Mouse (Mus musculus): ENCODE measurements around the gene Wwox. TPM values are rescaled to one million over a fixed set of nuclear protein-coding genes. Genes with fewer than 3 reads are reported as not detected.

Wwox gene
- polyA plus RNA-seq, 1 experiment from 2014 or later, result 20.2 TPM

- H3K27me3 ChIP-seq (ENCODE audit: insufficient read depth, low read length), result no peaks in the 10 kb centered on the region
- H3K4me2 ChIP-seq (replicated peaks; ENCODE audit: low read depth, low read length), result no peak overlapping the region
- no peaks in the 10 kb centered on the region for H3K36me3 ChIP-seq (ENCODE audit: insufficient read depth, low read length)
- no peak overlapping the region for H3K27ac ChIP-seq (ENCODE audit: low read length)
- no peaks in the 10 kb centered on the region for H3K9me3 ChIP-seq (ENCODE audit: low read length)
- no peak for ATAC-seq (ENCODE audit: low FRiP score, low TSS enrichment)
- 90% methylated on average over 11 of the region's 11 CpGs for WGBS
- 0 out of 2 replicates have a peak, but pooled peaks cover 3% of the 10 kb centered on the region for H3K4me1 ChIP-seq (ENCODE audit: insufficient read depth, low read length)
- no peak overlapping the region for H3K9ac ChIP-seq (replicated peaks; ENCODE audit: low read length)
- no peak overlapping the region for H3K4me3 ChIP-seq (ENCODE audit: low read length)
Observed at GRCm38 (mm10) chr8:114785834-114786233, 346.4 kb downstream of the Wwox start.

DNA sequence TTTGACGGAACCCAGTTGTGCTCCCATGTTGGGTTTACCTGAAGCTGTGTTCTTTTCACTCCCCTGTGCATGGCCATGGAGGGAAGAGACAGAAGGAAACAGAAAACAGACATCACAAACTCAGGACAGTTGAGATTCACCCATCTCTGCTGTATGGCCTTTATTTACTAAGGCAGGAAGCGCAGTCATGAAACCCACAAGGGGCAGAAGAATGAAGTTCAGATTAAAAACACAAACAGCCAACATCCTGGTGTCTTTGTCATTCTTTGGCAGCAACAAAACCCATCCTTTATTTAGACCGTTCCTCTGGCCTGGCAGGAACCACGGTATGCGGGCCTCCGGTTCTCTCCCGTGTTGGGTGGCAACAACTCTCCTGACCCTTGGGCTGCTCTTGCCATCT is 350.2 kb downstream of the Wwox start:
- H3K36me3 ChIP-seq (ENCODE audit: insufficient read depth, low read length), result no peaks in the 10 kb centered on the region
- WGBS, result 68% methylated on average over 7 of the region's 7 CpGs
- no peaks in the 10 kb centered on the region for H3K9me3 ChIP-seq (ENCODE audit: low read length)

GRCm38 (mm10) chr8:114790754-114791153 is 351.3 kb downstream of the Wwox start:
- H3K27ac ChIP-seq (ENCODE audit: low read length), result no peak overlapping the region
- no peak overlapping the region for H3K4me3 ChIP-seq (ENCODE audit: low read length)
- 25% methylated on average over 7 of the region's 7 CpGs for WGBS
- no peaks in the 10 kb centered on the region for H3K9me3 ChIP-seq (ENCODE audit: low read length)
- H3K4me1 ChIP-seq (ENCODE audit: insufficient read depth, low read length), result peaks cover 11% of the 10 kb centered on the region; the same call in 1 of the 2 replicates
- H3K27me3 ChIP-seq (ENCODE audit: insufficient read depth, low read length), result no peaks in the 10 kb centered on the region
- H3K4me2 ChIP-seq (replicated peaks; ENCODE audit: low read depth, low read length), result no peak overlapping the region
- ATAC-seq (ENCODE audit: low FRiP score, low TSS enrichment), result no peak
- no peaks in the 10 kb centered on the region for H3K36me3 ChIP-seq (ENCODE audit: insufficient read depth, low read length)
- no peak overlapping the region for H3K9ac ChIP-seq (replicated peaks; ENCODE audit: low read length)

More for the DNA sequence above, 350.2 kb downstream of the Wwox start:
- Histone ChIP-seq H3K9ac (replicated peaks; ENCODE audit: low read length) (no peak overlapping the region), H3K27me3 (ENCODE audit: insufficient read depth, low read length) (no peaks in the 10 kb centered on the region), H3K4me1 (ENCODE audit: insufficient read depth, low read length) (peaks cover 11% of the 10 kb centered on the region; the same call in 1 of the 2 replicates), H3K27ac (ENCODE audit: low read length) (no peak overlapping the region), H3K4me2 (replicated peaks; ENCODE audit: low read depth, low read length) (no peak overlapping the region), H3K4me3 (ENCODE audit: low read length) (no peak overlapping the region)
- ATAC-seq (ENCODE audit: low FRiP score, low TSS enrichment), result no peak

GRCm38 (mm10) chr8:114793682-114794081 is 354.2 kb downstream of the Wwox start:
- H3K36me3 ChIP-seq (ENCODE audit: insufficient read depth, low read length), result no peaks in the 10 kb centered on the region
- no peaks in the 10 kb centered on the region for H3K27me3 ChIP-seq (ENCODE audit: insufficient read depth, low read length)
- peak; percentile 71 for ATAC-seq (ENCODE audit: low FRiP score, low TSS enrichment)
- peak overlapping the region; percentile 14; the same call in 1 of the 2 replicates for H3K4me2 ChIP-seq (replicated peaks; ENCODE audit: low read depth, low read length)
- H3K4me1 ChIP-seq (ENCODE audit: insufficient read depth, low read length), result peaks cover 14% of the 10 kb centered on the region; the same call in 1 of the 2 replicates
- H3K9ac ChIP-seq (replicated peaks; ENCODE audit: low read length), result no peak overlapping the region
- no peak overlapping the region for H3K4me3 ChIP-seq (ENCODE audit: low read length)
- H3K27ac ChIP-seq (ENCODE audit: low read length), result no peak overlapping the region
- H3K9me3 ChIP-seq (ENCODE audit: low read length), result no peaks in the 10 kb centered on the region
- WGBS, result 46% methylated on average over 9 of the region's 9 CpGs

DNA sequence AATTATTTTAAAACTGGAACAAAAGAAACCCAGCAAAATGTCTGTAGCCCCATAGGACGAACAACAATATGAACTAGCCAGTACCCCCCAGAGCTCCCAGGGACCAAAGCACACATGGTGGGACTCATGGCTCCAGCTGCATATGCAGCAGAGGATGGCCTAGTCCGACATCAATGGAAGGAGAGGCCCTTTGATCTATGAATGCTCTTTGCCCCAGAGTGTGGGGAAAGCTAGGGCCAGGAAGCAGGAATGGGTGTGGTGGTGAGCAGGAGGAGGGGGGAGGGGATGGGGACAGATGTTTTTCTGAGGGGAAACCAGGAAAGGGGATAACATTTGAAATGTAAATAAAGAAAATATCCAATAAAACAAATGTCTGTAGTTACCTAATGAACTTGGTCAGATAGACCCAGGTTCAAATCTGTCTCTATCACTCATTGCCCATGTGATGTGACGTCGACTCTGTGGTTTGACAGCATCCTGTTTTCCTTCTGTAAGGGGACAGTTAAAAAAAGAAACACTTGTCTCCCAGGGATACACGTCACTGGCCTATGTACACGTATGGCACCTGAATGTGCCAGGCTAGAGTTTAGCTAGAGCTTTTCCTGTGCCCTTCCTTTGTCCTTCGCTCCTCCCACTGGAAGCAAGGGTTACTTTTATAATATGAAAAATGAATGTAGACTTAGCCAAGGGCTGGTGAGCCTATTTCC is 362.1 kb downstream of the Wwox start:
- no peaks in the 10 kb centered on the region for H3K27me3 ChIP-seq (ENCODE audit: insufficient read depth, low read length)
- no peaks in the 10 kb centered on the region for H3K9me3 ChIP-seq (ENCODE audit: low read length)
- no peak overlapping the region for H3K4me2 ChIP-seq (replicated peaks; ENCODE audit: low read depth, low read length)
- no peak overlapping the region for H3K9ac ChIP-seq (replicated peaks; ENCODE audit: low read length)
- no peaks in the 10 kb centered on the region for H3K36me3 ChIP-seq (ENCODE audit: insufficient read depth, low read length)
- H3K4me3 ChIP-seq (ENCODE audit: low read length), result no peak overlapping the region
- no peak overlapping the region for H3K27ac ChIP-seq (ENCODE audit: low read length)
- ATAC-seq (ENCODE audit: low FRiP score, low TSS enrichment), result no peak
- 65% methylated on average over 7 of the region's 7 CpGs for WGBS
- H3K4me1 ChIP-seq (ENCODE audit: insufficient read depth, low read length), result 0 out of 2 replicates have a peak, but pooled peaks cover 3% of the 10 kb centered on the region

DNA sequence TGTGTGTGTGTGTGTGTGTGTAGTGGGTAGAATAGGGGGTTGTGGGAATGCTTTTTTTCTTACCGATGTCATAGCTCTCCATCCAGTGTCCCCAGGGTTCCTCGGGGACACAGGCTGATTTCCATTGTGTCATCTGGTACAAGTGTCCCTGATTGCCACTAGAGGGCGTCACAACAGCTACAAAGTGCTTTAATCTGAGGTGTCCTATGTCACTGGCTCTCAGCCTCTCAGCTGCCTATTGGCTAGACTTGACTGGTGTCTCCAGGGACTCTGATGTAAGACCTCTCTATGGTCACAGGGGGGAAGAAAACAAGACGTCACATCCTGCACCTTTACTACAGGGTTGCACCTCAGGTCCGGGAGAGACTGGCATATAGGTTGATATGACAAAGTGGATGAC is 363.7 kb downstream of the Wwox start:
- Histone ChIP-seq H3K27me3 (ENCODE audit: insufficient read depth, low read length) (no peaks in the 10 kb centered on the region), H3K36me3 (ENCODE audit: insufficient read depth, low read length) (no peaks in the 10 kb centered on the region), H3K9ac (replicated peaks; ENCODE audit: low read length) (no peak overlapping the region), H3K4me3 (ENCODE audit: low read length) (no peak overlapping the region), H3K4me1 (ENCODE audit: insufficient read depth, low read length) (0 out of 2 replicates have a peak, but pooled peaks cover 3% of the 10 kb centered on the region), H3K27ac (ENCODE audit: low read length) (no peak overlapping the region), H3K9me3 (ENCODE audit: low read length) (no peaks in the 10 kb centered on the region), H3K4me2 (replicated peaks; ENCODE audit: low read depth, low read length) (no peak overlapping the region)
- 64% methylated on average over 5 of the region's 5 CpGs for WGBS
- no peak for ATAC-seq (ENCODE audit: low FRiP score, low TSS enrichment)

GRCm38 (mm10) chr8:114806826-114807420 is 367.5 kb downstream of the Wwox start:
- H3K27me3 ChIP-seq (ENCODE audit: insufficient read depth, low read length), result no peaks in the 10 kb centered on the region
- no peaks in the 10 kb centered on the region for H3K9me3 ChIP-seq (ENCODE audit: low read length)
- no peak overlapping the region for H3K9ac ChIP-seq (replicated peaks; ENCODE audit: low read length)
- no peak overlapping the region for H3K4me3 ChIP-seq (ENCODE audit: low read length)
- H3K27ac ChIP-seq (ENCODE audit: low read length), result no peak overlapping the region
- H3K4me2 ChIP-seq (replicated peaks; ENCODE audit: low read depth, low read length), result no peak overlapping the region
- WGBS, result 92% methylated on average over 9 of the region's 9 CpGs
- no peaks in the 10 kb centered on the region for H3K36me3 ChIP-seq (ENCODE audit: insufficient read depth, low read length)
- H3K4me1 ChIP-seq (ENCODE audit: insufficient read depth, low read length), result no peaks in the 10 kb centered on the region
- no peak for ATAC-seq (ENCODE audit: low FRiP score, low TSS enrichment)

DNA sequence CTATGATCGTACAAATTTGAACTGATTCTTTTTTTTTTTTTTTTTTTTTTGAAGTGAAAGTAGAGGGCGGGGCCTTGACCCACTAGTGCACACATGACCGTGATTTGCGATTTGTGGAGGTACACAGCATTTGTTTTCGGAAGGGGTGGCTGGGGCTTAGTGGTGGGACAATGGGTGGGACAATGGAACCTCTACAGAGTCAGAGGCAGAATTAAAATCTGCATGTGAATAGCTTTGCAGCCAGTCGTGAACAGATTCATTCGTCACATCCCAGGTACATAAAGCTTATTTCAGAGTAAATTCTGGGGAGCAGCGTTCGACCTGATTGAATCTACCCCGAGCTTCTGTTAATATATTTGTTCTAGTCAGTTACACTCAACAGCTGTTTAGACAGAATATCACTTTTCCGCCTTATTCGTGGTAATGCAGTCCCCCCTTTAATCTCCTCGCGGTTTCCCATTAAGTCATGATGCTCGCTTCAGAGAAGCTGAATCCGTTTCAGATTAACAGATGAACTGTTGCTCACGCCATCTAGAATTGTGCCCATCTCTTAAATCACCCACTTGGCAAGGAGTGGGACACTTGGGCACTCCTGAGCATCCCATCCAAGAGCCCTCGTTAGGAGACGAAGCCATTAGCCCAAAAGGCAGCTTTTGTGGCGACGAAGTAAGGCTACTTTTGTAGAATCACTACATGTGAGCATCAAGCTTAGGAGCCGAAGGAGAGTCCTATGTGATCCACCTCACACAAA is 368.4 kb downstream of the Wwox start:
- no peaks in the 10 kb centered on the region for H3K27me3 ChIP-seq (ENCODE audit: insufficient read depth, low read length)
- H3K4me2 ChIP-seq (replicated peaks; ENCODE audit: low read depth, low read length), result no peak overlapping the region
- H3K4me3 ChIP-seq (ENCODE audit: low read length), result no peak overlapping the region
- no peak for ATAC-seq (ENCODE audit: low FRiP score, low TSS enrichment)
- H3K27ac ChIP-seq (ENCODE audit: low read length), result no peak overlapping the region
- no peak overlapping the region for H3K9ac ChIP-seq (replicated peaks; ENCODE audit: low read length)
- no peaks in the 10 kb centered on the region for H3K4me1 ChIP-seq (ENCODE audit: insufficient read depth, low read length)
- no peaks in the 10 kb centered on the region for H3K9me3 ChIP-seq (ENCODE audit: low read length)
- H3K36me3 ChIP-seq (ENCODE audit: insufficient read depth, low read length), result no peaks in the 10 kb centered on the region
- 74% methylated on average over 22 of the region's 22 CpGs for WGBS

- no peak for ATAC-seq (ENCODE audit: low FRiP score, low TSS enrichment)
- no peak overlapping the region for H3K27ac ChIP-seq (ENCODE audit: low read length)
- H3K9me3 ChIP-seq (ENCODE audit: low read length), result no peaks in the 10 kb centered on the region
- H3K4me2 ChIP-seq (replicated peaks; ENCODE audit: low read depth, low read length), result no peak overlapping the region
- H3K36me3 ChIP-seq (ENCODE audit: insufficient read depth, low read length), result no peaks in the 10 kb centered on the region
- H3K4me1 ChIP-seq (ENCODE audit: insufficient read depth, low read length), result no peaks in the 10 kb centered on the region
- no peaks in the 10 kb centered on the region for H3K27me3 ChIP-seq (ENCODE audit: insufficient read depth, low read length)
- no peak overlapping the region for H3K9ac ChIP-seq (replicated peaks; ENCODE audit: low read length)
- H3K4me3 ChIP-seq (ENCODE audit: low read length), result no peak overlapping the region
- WGBS, result 91% methylated on average over 5 of the region's 5 CpGs
Observed at GRCm38 (mm10) chr8:114810470-114810869, 371.0 kb downstream of the Wwox start.

Data from kidney, embryonic 16.5 days (tissue).